Mouse (Mus musculus) spleen, adult 18-20 months (tissue): ENCODE measurements around the gene Steap3.

Experiments used
- DNase-seq, 2 experiments: peaks; one replicate each; pipeline ENCODE4 v3.0.0; 2022; ENCODE audit warnings: mixed read lengths in 2 of 2

Gene Steap3

GRCm38 (mm10) chr1:120196724-120197123 is 75.8 kb downstream of the Steap3 start:
- no peak for DNase-seq

- DNase-seq = no peak
Observed at GRCm38 (mm10) chr1:120195947-120196346, 76.6 kb downstream of the Steap3 start.

DNA sequence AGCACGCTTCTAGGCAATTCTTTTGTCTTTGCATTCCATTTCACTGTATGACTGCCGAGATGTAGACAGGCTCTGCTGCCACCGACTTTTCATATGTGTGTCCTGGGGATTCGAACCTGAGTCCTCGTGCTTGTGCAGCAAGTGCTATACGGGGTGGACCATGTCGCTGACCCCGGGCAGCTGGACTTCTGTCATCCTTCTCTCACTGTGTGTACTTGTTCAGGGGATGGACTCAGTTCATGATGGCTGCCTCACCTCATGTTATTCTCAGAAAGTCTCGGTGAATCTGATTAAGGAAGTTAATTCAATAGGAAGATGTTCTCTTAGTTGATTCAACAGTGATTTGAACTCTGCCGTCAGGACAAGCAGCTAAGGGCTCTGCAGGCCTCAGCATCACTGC is 78.9 kb downstream of the Steap3 start:
- no peak for DNase-seq

DNA sequence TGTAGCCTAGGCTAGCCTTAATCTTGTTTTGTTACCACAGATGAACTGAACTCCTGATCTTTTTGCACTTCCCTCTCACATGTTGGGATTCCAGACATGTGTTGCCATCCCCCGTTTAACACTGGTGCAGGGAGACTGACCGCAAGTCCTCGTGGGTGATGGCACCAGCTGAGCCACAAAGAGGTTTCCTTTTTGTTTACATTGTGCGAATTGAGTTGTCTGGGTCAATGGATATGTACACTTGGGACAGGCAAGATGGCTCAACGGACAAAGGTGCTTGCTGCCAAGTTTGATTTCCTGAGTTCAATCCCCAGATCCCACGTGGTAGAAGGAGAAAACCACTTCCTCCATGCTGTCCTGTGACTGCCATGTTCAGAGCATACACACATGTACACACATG is 80.2 kb downstream of the Steap3 start:
- DNase-seq = no peak

DNA sequence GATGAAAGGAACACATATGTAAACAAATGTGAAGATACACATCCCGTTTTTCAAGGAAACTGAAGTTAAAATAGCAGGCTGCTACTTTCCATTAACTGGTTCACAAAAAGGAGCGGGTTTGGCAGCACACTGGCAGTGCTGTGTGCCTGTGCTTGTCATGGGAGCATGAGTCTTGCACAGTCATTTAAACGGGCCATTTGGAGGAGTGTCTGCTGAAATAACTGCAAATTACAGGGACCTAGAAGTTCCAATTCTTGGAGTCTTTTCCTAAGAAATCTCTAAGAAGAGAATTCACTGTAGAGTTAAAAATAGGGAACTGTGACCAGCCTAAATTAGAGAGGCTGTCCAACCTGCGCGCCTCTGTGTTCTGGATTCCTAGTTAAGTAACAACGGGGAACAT is 81.6 kb downstream of the Steap3 start:
- no peak for DNase-seq

DNA sequence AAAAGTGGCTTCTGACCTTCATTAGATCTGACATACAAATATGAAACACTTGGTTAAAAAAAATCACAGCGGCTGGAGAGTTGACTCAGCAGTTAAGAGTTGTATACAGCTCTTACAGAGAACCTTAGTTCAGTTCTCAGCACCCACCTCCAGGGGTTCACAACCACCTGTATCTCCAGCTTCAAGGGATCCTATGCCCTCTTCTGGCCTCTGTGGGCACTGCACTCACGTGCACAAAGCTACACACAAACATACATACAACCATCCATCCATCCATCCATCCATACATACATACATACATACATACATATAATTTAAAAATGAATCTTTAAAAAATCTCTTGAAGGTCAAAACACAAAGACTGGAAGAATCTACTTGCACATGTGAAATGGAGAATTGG is 82.2 kb downstream of the Steap3 start:
- DNase-seq = no peak

DNA sequence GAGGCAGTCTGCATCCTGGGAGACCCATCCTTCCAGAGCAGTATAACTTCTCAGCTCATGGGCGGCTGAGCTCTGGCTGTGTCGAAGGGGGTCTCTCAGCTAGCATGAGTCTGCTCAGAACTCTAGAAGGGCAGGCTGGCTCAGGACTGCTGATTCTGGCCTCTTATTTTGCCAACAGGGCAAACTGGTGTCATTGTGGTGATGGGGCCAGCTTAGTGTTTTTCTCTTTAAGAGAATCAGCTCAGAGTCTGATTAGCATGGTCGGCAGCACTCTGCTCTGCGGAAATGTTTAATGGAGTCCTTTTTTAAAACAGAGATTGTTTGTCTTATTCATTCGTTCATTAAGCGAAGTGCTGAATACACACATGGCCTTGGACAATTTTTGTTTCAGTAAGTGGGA is 83.3 kb downstream of the Steap3 start:
- DNase-seq = no peak

DNA sequence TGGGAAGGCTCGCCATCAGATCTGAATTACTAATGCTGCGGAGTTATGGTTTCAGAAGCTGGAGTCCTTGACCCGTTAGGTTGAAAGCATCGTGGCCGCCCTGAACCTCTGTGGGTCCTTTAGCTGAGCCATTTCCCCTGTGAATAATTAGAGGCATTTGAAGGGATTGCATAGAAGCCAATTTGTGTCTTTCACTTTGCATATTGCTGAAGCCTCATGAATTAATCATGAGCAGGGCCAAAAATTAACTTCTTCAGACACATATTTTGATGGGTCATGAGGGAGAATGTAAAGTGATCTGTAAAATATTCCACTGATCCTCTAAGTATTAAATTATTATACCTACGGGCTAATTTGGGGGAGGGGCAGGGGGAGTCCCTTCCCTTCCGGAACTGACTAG is 85.4 kb downstream of the Steap3 start:
- DNase-seq = no peak

GRCm38 (mm10) chr1:120186655-120187054 is 85.8 kb downstream of the Steap3 start:
- no peak for DNase-seq

DNA sequence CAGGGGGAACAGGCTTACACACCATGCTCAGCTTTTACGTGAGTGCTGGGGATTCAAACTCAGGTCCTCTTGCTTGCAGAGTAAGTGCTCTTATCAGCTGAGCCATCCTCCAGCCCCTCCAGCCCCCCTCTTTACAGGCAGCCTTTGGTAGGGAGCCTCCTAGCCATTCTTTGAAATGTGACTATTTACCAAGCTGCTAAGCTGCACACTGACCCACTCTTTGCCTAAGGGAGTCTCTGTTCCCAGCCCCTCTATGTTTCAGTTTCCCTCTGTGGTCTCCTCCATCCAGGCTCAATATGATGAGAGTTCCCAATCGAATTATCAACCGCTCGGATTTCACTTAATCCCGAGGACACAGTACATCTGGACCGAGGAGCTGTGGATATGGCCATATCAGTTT is 86.3 kb downstream of the Steap3 start:
- DNase-seq = no peak

DNA sequence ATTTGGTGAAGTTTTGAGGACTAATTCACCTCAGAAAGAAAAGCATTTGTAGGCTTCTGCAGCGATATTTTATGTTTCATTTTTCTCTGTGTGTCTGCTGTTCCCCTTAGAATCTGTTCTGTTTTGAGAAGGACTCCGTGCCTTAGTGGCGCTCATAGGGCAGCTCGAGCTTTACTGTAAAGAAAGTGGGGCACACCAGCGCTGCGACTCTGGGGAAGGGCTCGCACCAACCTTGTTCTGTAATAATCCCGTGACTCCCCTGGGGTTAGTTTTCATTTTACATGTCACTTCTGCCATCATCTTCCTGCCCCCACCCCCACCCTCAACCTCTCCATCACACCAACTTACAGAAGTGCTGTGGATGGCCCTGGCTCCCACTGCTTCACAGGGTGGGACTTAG is 95.4 kb downstream of the Steap3 start:
- DNase-seq = peak in 1 of 2 experiments; percentile 12

GRCm38 (mm10) chr1:120176313-120176712 is 96.2 kb downstream of the Steap3 start:
- DNase-seq = no peak

DNA sequence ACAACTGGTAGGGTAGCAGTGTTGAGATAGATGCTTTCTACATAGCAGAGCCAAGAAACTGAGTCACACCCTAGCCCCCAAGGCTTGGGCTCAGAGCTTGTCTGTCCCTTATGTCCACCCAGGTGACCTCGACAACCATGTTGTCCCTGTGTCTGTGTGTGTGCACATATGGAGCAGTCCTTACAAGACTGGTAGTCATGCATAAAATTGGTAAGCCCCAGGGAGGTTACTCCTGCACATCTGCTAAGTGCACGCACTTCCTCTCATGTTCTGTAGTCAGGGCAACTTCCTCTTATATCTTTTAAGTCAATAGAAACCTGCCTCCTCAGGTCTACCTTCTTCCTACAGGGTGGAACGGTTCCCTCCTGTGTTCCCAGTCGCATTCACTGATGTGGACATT is 97.5 kb downstream of the Steap3 start:
- peak; percentile 27 to 33 for DNase-seq

DNA sequence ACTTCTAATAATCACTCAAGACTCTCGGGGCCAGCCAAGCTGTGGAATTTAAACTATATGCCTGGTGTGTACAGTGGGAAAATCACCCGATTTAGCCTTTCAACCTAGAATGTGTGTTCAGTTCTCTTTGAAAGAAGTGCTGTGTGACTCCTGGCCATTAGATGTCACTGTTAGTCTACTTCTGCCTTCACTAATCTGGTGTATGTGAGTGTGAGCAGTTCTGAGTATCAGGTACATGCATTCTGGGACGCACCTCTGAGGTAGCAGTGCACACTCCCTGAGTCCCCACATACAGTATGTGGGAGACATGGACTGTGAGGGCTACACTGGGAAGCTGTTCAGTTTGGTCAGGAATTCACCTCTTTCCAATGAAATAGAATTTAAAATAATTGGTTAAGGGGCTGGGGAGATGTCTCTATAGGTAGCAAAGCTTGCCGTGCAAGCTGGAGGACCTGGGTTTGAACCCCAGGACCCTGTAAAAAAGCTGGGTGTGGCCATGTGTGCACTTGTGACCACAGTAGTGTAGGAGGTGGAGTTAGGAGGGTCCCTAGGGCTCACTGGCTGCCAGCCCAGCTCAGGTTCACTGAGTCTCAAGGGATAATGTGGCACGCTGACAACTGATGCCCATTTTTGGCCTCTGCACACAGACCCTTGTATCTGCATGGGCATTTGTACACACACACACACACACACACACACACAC is 100.5 kb downstream of the Steap3 start:
- DNase-seq = peak in 1 of 2 experiments; percentile 18

GRCm38 (mm10) chr1:120170307-120170706 is 102.2 kb downstream of the Steap3 start:
- DNase-seq = no peak

DNA sequence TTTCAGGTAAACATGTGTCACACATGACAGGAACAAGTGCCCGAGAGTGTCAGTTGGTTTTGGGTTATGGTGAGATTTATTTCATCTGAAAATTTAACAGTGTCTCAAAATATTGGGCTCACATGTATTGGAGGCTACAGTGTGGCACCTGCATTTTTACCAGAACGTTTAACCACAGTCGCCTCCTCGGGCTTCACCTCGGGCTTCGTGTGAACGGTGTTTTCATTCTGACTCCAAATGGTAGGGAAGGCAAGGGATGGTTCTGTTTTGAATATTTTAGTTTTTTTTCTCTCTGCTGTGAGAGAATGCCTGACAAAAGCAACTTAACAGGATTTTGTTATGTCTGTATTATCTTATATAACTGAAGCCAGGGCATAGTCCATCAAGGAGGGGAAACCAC is 103.8 kb downstream of the Steap3 start:
- no peak for DNase-seq

DNA sequence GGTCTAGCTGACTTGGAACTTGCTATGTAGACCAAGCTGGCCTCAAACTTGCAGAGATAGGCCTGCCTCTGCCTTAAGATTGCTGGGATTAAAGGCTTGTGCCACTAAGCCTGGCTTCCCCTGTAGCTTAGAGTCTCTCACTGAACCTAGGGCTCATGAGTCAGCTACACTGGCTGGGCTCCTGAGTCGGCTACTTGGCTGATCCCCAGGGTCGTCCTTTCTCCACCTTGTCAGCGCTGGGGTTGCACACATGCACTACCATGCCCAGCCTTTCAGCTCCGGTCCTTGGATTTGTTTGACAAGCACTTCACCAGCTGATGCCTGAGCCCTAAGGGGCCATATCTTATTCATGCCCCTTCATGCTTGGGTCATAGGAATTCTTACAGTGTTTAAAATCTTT is 104.5 kb downstream of the Steap3 start:
- no peak for DNase-seq

GRCm38 (mm10) chr1:120162616-120163015 is 109.9 kb downstream of the Steap3 start:
- no peak for DNase-seq

- no peak for DNase-seq
Observed at GRCm38 (mm10) chr1:120161502-120161901, 111.0 kb downstream of the Steap3 start.

- no peak for DNase-seq
Observed at GRCm38 (mm10) chr1:120158474-120159127, 113.9 kb downstream of the Steap3 start.

- DNase-seq = no peak
Observed at GRCm38 (mm10) chr1:120155325-120155724, 117.2 kb downstream of the Steap3 start.

DNA sequence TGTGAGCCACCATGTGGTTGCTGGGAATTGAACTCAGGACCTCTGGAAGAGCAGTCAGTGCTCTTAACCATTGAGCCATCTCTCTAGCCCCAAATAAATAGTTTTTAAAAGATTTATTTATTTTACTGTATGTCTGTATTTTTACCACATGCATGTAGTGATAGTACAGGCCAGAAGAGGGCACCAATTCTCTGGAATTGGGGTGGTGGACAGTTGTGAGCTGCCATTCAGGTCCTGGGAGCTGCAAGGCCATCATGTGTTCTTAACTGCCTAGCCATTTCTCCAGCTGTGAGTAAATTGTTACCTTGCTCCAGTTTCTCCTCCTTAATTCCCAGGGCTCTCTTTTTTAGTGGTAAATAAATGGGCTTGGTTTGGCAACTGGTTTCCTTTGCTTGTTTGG is 118.3 kb downstream of the Steap3 start:
- DNase-seq = no peak

GRCm38 (mm10) chr1:120146994-120147393 is 125.5 kb downstream of the Steap3 start:
- DNase-seq = no peak

DNA sequence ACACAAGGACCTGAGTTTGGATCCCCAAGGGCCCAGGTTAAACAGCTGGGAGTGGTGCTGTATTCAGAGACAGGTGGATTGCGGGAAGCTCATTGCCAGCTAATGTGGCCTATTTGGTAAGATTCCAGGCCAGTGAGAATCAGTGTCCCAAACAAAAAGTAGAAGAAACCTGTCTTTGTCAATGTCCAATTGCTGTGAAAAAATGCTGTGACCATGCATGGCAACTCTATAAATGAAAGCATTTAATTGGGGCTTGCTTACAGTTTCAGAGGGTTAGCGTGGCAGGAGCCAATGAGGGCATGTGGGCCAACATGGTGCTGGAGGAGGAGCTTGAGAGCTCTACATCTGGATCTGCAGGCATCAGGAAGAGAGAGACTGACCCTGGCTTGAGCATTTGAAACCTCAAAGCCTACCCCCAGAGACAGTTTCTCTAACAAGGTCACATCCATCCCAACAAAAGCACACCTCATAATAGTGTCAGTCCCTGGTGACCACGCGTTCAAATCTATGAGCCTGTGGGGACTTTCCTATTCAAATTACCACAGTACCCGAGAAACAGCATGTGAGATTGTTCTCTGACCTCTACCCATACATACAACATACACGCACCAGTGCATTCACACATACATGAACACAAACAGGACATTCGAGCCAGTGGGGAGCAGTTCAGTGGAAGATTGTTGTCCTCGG is 126.8 kb downstream of the Steap3 start:
- no peak for DNase-seq
